Mouse (Mus musculus) adrenal gland, adult 18-20 months (tissue): ENCODE results near the gene Kcnmb3. TPM values are rescaled to one million over a fixed set of nuclear protein-coding genes. Genes with fewer than 3 reads are reported as not detected.
"Not testable (repeated sequence)": the region's sequence is repeated elsewhere in the genome, so short reads cannot be mapped to it uniquely, and the experiment has no call there.

Experiments
- DNase-seq, 2 experiments: peaks; one replicate each; pipeline ENCODE4 v3.0.0; 2021 to 2022; ENCODE audit warnings: low spot score in 2 of 2
- total RNA-seq, 2 experiments: library from RNA; stranded (reverse); gene quantifications; 1 replicate in 1 of 2; 2 replicates in 1 of 2; pipeline ENCODE4 v1.2.3; 2021

The Kcnmb3 gene
- total RNA-seq, 2 experiments from 2014 or later: not detected

GRCm38 (mm10) chr3:32437820-32438219 is 54.2 kb downstream of the Kcnmb3 start:
- no peak for DNase-seq

DNA sequence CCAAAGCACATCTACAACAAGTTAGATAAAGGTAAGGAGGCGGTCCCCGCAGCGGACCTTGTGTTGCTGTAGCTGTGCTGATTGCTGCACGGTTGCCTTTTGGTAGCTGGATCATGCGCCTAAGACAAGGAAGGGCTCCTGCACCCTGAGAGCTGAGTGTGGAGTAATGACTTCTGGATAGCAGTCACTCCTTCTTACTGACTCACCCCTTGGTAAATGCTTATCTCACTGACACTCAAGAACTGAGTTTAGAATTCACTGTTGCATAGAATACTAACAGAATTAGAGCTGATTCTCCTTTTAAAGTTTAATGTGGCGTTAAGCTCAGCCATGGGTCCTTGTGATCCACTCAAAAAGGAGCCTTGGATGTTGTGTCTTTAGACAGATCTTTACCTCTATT is 54.7 kb downstream of the Kcnmb3 start:
- DNase-seq: no peak

DNA sequence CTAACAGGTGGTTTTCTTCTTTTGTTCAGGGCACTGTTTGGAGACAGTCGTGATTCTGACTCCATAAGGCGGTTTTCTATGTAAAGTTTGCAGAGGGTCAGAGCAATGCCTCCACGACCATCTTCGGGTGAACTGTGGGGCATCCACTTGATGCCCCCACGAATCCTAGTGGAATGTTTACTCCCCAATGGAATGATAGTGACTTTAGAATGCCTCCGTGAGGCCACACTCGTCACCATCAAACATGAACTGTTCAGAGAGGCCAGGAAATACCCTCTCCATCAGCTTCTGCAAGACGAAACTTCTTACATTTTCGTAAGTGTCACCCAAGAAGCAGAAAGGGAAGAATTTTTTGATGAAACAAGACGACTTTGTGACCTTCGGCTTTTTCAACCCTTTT is 55.9 kb downstream of the Kcnmb3 start:
- DNase-seq: no peak

DNA sequence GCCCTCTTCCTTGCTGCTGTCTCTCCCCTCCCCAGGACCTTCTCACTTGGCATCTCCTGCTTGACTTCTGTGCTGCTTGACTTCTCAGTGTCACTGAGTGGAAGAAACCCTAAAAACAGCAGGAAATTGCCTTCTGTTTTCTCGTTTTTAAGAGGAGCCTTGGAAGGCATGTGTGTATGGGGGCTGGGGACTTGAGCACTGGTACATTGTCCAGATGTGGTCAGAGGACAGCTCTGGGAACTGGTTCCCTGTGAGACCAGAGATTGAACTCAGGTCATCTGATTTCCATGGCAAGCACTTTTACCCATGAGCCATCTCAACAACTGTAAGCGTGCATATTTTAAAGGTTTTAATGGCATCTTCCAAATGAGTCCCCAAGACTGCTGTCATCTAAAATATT is 58.0 kb downstream of the Kcnmb3 start:
- DNase-seq: no peak

GRCm38 (mm10) chr3:32430394-32430793 is 61.6 kb downstream of the Kcnmb3 start:
- no peak for DNase-seq

- not testable (repeated sequence) for DNase-seq
These were observed 62.7 kb downstream of the Kcnmb3 start for GRCm38 (mm10) chr3:32429351-32429750.

DNA sequence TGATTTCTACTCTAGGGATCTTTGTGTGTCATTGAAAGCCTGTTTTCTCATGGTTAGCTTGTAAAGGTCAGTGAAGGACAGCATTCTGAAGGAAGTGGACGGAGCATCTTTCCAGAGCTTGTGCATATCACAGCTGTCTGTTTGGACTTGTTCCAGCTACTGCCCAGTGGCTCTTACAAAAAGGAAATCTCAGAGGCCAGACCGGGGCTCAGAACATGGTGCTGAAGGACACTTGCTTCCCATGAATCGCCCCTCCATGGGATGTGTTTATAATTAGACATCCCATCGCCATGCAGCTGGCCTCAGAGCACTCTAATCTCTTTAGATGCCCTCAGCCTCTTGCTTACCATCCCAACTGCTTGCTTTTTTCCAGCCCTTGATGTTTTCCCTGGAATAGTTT is 63.1 kb downstream of the Kcnmb3 start:
- no peak for DNase-seq

- no peak for DNase-seq
These were observed 63.7 kb downstream of the Kcnmb3 start for GRCm38 (mm10) chr3:32428361-32428760.

- DNase-seq: no peak
These were observed 64.3 kb downstream of the Kcnmb3 start for GRCm38 (mm10) chr3:32427695-32428094.

Other genes starting within 250 kb of the Kcnmb3 start
- gene Zmat3, start 126.2 kb downstream of the Kcnmb3 start, total RNA-seq: 10 to 100 TPM; 22.2 to 24.0 TPM
- gene Pik3ca, start 94.6 kb downstream of the Kcnmb3 start, total RNA-seq: 10 to 100 TPM; 42.3 to 59.5 TPM
- gene Zfp639, start 18.0 kb upstream of the Kcnmb3 start, total RNA-seq: 10 to 100 TPM; 24.9 to 31.9 TPM
- gene Mfn1, start 37.2 kb upstream of the Kcnmb3 start, total RNA-seq: 10 to 100 TPM; 96.4 to 98.4 TPM
- gene Gnb4, start 124.4 kb upstream of the Kcnmb3 start, total RNA-seq: 10 to 100 TPM; 29.8 to 41.2 TPM
- 10 to 100 TPM; 42.9 to 47.1 TPM for gene Actl6a, start 214.1 kb upstream of the Kcnmb3 start, total RNA-seq
- gene Ndufb5, start 244.8 kb upstream of the Kcnmb3 start, total RNA-seq: 100 to 1,000 TPM; 359 to 426 TPM
- gene Mrpl47, start 245.4 kb upstream of the Kcnmb3 start, total RNA-seq: 10 to 100 TPM; 29.6 to 43.1 TPM